Mouse (Mus musculus) G1E-ER4 (cell line): ENCODE results near the gene Slit1. TPM values are rescaled to one million over a fixed set of nuclear protein-coding genes. Genes with fewer than 3 reads are reported as not detected.

ENCODE experiments used
- GATA1 ChIP-seq: IDR thresholded peaks from one replicate; pipeline ENCODE4 v1.8.0; 2012; ENCODE audit warnings: low read length, inconsistent platforms
- polyA plus RNA-seq: library from polyadenylated mRNA; stranded (reverse); fragments of >175 nt; gene quantifications from 2 replicates; pipeline ENCODE4 v1.2.3, GENCODE M21; 2012

Gene Slit1
- polyA plus RNA-seq, 1 experiment: 0.03 TPM

- TF ChIP-seq GATA1: no peak
Observed at GRCm38 (mm10) chr19:41656671-41657070, 86.8 kb downstream of the Slit1 start.

- TF ChIP-seq GATA1: no peak
Observed at GRCm38 (mm10) chr19:41655970-41656369, 87.5 kb downstream of the Slit1 start.

- TF ChIP-seq GATA1: no peak
Observed at GRCm38 (mm10) chr19:41655089-41655783, 88.2 kb downstream of the Slit1 start.

GRCm38 (mm10) chr19:41651967-41652366, 91.5 kb downstream of the Slit1 start:
- TF ChIP-seq GATA1: no peak

- TF ChIP-seq GATA1: no peak
Observed at GRCm38 (mm10) chr19:41649394-41649793, 94.1 kb downstream of the Slit1 start.

- no peak for TF ChIP-seq GATA1
Observed at GRCm38 (mm10) chr19:41646947-41647631, 96.4 kb downstream of the Slit1 start.

GRCm38 (mm10) chr19:41643010-41643409, 100.5 kb downstream of the Slit1 start:
- TF ChIP-seq GATA1: no peak

- TF ChIP-seq GATA1: no peak
Observed at GRCm38 (mm10) chr19:41634999-41635398, 108.5 kb downstream of the Slit1 start.

GRCm38 (mm10) chr19:41634099-41634498, 109.4 kb downstream of the Slit1 start:
- no peak for TF ChIP-seq GATA1

- TF ChIP-seq GATA1: no peak
Observed at GRCm38 (mm10) chr19:41629532-41629931, 113.9 kb downstream of the Slit1 start.

- TF ChIP-seq GATA1: no peak
Observed at GRCm38 (mm10) chr19:41628970-41629369, 114.5 kb downstream of the Slit1 start.

GRCm38 (mm10) chr19:41620366-41621092, 122.9 kb downstream of the Slit1 start:
- no peak for TF ChIP-seq GATA1

GRCm38 (mm10) chr19:41618771-41619385, 124.6 kb downstream of the Slit1 start:
- TF ChIP-seq GATA1: no peak

- no peak for TF ChIP-seq GATA1
Observed at GRCm38 (mm10) chr19:41618153-41618657, 125.3 kb downstream of the Slit1 start.

GRCm38 (mm10) chr19:41617102-41617501, 126.4 kb downstream of the Slit1 start:
- TF ChIP-seq GATA1: no peak

- no peak for TF ChIP-seq GATA1
Observed at GRCm38 (mm10) chr19:41616274-41616673, 127.2 kb downstream of the Slit1 start.
